Mouse (Mus musculus) heart, embryonic 16.5 days (tissue): ENCODE measurements around the gene D630039A03Rik. TPM values are rescaled to one million over a fixed set of nuclear protein-coding genes. Genes with fewer than 3 reads are reported as not detected.
A peak's percentile ranks its signal among the peaks of the same experiment; 100 is the strongest.

ENCODE experiments used
- ATAC-seq: fragments of 200-750 bp; cut with Nextera tagmentation; replicated peaks from 2 replicates; pipeline ENCODE4 v1.8.0; 2017; ENCODE audit warnings: moderate number of reproducible peaks; ENCODE audit not compliant: insufficient read depth, low FRiP score; ENCODE audit errors: extremely low read depth
- H3K27ac ChIP-seq: fragments of 300-500 bp; sonication (generic); 2 replicates; pipeline ENCODE4 v1.5.1; 2014; ENCODE audit warnings: mild to moderate bottlenecking, low read length, control low read depth, moderate library complexity
- H3K27me3 ChIP-seq: fragments of 300-500 bp; sonication (generic); 2 replicates; pipeline ENCODE4 v1.6.1; 2014; ENCODE audit warnings: low read length, mixed read lengths; ENCODE audit not compliant: control insufficient read depth, insufficient read depth
- H3K36me3 ChIP-seq: fragments of 300-500 bp; sonication (generic); 2 replicates; pipeline ENCODE4 v1.6.1; 2014; ENCODE audit not compliant: control insufficient read depth, insufficient read depth
- H3K4me1 ChIP-seq: fragments of 300-500 bp; sonication (generic); 2 replicates; pipeline ENCODE4 v1.6.1; 2014; ENCODE audit warnings: low read length, mixed read lengths; ENCODE audit not compliant: control insufficient read depth, insufficient read depth
- H3K4me2 ChIP-seq: fragments of 300-500 bp; sonication (generic); 2 replicates; pipeline ENCODE4 v1.6.1; 2014; ENCODE audit warnings: low read depth, mild to moderate bottlenecking, control low read depth, low read length
- H3K4me3 ChIP-seq: fragments of 300-500 bp; sonication (generic); 2 replicates; pipeline ENCODE4 v1.5.1; 2014; ENCODE audit warnings: mild to moderate bottlenecking, control low read depth, low read length
- H3K9ac ChIP-seq: fragments of 300-500 bp; sonication (generic); 2 replicates; pipeline ENCODE4 v1.6.1; 2014; ENCODE audit warnings: low read length, control low read depth
- H3K9me3 ChIP-seq: fragments of 300-500 bp; sonication (generic); replicated peaks from 2 replicates; pipeline ENCODE4 v1.6.1; 2016; ENCODE audit warnings: low read length; ENCODE audit not compliant: control insufficient read depth
- WGBS: fragments of 180-500 bp; shearing (Covaris S2); extraction: QIAGEN DNeasy Blood & Tissue Kit; methylation state at CpG from one replicate; pipeline ENCODE4 v1.1.7; 2014; 5-methylcytosine and 5-hydroxymethylcytosine counted together
- polyA plus RNA-seq: library from polyadenylated mRNA; unstranded; fragments of >200 nt; fragmentation: Nextera tagmentation; extraction: Ambion mirVana; gene quantifications from 2 replicates; pipeline ENCODE4 v1.2.1, GENCODE M21; 2015

Gene D630039A03Rik
- polyA plus RNA-seq, 1 experiment from 2014 or later: 0.09 TPM

- Histone ChIP-seq H3K27me3 (no peaks in the 10 kb centered on the region), H3K9me3 (peaks cover 6% of the 10 kb centered on the region), H3K27ac (peak overlapping the region; percentile 90), H3K4me3 (peak overlapping the region; percentile 89), H3K4me1 (peaks cover 20% of the 10 kb centered on the region), H3K36me3 (peaks cover 19% of the 10 kb centered on the region), H3K9ac (peak overlapping the region; percentile 90), H3K4me2 (peak overlapping the region; percentile 81)
- WGBS: 73% methylated on average over 8 of the region's 8 CpGs
- no peak for ATAC-seq
Measured at GRCm38 (mm10) chr4:57954991-57955390, 38.9 kb upstream of the D630039A03Rik start.

GRCm38 (mm10) chr4:57954580-57954979 is 38.5 kb upstream of the D630039A03Rik start:
- Histone ChIP-seq H3K4me2 (peak overlapping the region; percentile 81), H3K27me3 (no peaks in the 10 kb centered on the region), H3K27ac (no peak overlapping the region), H3K9me3 (peaks cover 6% of the 10 kb centered on the region), H3K9ac (no peak overlapping the region), H3K4me1 (peaks cover 20% of the 10 kb centered on the region), H3K4me3 (peak overlapping the region; percentile 89), H3K36me3 (peaks cover 22% of the 10 kb centered on the region)
- 76% methylated on average over 6 of the region's 6 CpGs for WGBS
- ATAC-seq: no peak

- no peak for ATAC-seq
- no peaks in the 10 kb centered on the region for H3K27me3 ChIP-seq
- H3K36me3 ChIP-seq: peaks cover 29% of the 10 kb centered on the region
- H3K9me3 ChIP-seq: peaks cover 6% of the 10 kb centered on the region
- H3K4me2 ChIP-seq: no peak overlapping the region
- no peak overlapping the region for H3K4me3 ChIP-seq
- H3K4me1 ChIP-seq: peaks cover 20% of the 10 kb centered on the region
- H3K9ac ChIP-seq: no peak overlapping the region
- no peak overlapping the region for H3K27ac ChIP-seq
- 93% methylated on average over 7 of the region's 7 CpGs for WGBS
Measured at GRCm38 (mm10) chr4:57953796-57954195, 37.7 kb upstream of the D630039A03Rik start.

- Histone ChIP-seq H3K27ac (no peak overlapping the region), H3K4me3 (no peak overlapping the region), H3K4me2 (no peak overlapping the region), H3K27me3 (no peaks in the 10 kb centered on the region), H3K9me3 (peaks cover 6% of the 10 kb centered on the region), H3K9ac (no peak overlapping the region), H3K4me1 (peaks cover 20% of the 10 kb centered on the region), H3K36me3 (peaks cover 32% of the 10 kb centered on the region)
- 90% methylated on average over 1 of the region's 1 CpGs for WGBS
- ATAC-seq: no peak
Measured at GRCm38 (mm10) chr4:57952891-57953290, 36.8 kb upstream of the D630039A03Rik start.

DNA sequence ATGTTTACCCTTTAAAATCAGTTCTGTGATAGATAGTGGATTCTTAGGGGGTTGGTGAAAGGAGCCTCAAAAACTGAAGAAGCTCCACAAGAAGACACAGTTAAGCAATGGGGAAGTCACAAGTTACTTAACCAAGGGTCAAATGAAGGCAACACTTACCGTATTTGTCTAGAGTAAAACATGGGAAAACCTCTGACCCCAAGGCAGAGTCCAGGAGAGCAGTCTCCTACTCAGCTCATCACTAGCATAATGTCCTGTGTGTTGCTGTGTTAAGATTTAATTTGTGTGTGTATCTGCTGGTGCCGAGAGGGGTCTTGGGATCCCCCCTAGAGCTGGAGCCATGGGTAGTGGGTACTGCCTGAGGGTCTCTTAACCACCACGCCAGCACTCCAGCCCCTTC is 36.3 kb upstream of the D630039A03Rik start:
- 94% methylated on average over 3 of the region's 3 CpGs for WGBS
- Histone ChIP-seq H3K9me3 (peaks cover 6% of the 10 kb centered on the region), H3K4me2 (no peak overlapping the region), H3K4me1 (peaks cover 17% of the 10 kb centered on the region), H3K36me3 (peaks cover 32% of the 10 kb centered on the region), H3K9ac (no peak overlapping the region), H3K4me3 (no peak overlapping the region), H3K27ac (no peak overlapping the region), H3K27me3 (no peaks in the 10 kb centered on the region)
- no peak for ATAC-seq

DNA sequence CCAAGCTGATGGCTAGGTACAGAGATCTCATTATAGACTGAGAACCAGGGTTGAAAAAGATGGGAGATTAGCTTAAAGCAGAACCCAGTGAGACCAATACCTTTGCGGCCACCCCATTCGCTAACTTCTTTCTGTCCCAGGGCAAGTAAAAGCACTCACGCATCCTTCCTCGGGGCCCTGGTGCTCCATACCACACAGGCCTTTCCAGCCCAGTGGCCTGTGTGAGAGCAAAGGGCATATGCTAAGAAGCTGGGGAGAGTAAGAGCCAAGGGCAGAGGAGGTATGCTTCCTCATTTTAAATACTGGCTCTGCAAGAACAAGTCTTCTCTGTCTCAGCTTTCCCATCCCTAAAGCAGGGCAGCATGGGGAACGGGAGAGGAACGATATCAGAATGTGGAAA is 33.8 kb upstream of the D630039A03Rik start:
- Histone ChIP-seq H3K27me3 (no peaks in the 10 kb centered on the region), H3K9ac (no peak overlapping the region), H3K27ac (no peak overlapping the region), H3K4me3 (no peak overlapping the region), H3K4me2 (no peak overlapping the region), H3K4me1 (peaks cover 10% of the 10 kb centered on the region), H3K9me3 (peaks cover 6% of the 10 kb centered on the region), H3K36me3 (peaks cover 36% of the 10 kb centered on the region)
- 88% methylated on average over 6 of the region's 6 CpGs for WGBS
- no peak for ATAC-seq

- peaks cover 6% of the 10 kb centered on the region for H3K9me3 ChIP-seq
- no peak overlapping the region for H3K9ac ChIP-seq
- no peaks in the 10 kb centered on the region for H3K27me3 ChIP-seq
- no peak overlapping the region for H3K4me2 ChIP-seq
- ATAC-seq: no peak
- no peaks in the 10 kb centered on the region for H3K4me1 ChIP-seq
- no peak overlapping the region for H3K27ac ChIP-seq
- H3K4me3 ChIP-seq: no peak overlapping the region
- WGBS: 94% methylated on average over 4 of the region's 4 CpGs
- H3K36me3 ChIP-seq: peaks cover 52% of the 10 kb centered on the region
Measured at GRCm38 (mm10) chr4:57947476-57947875, 31.4 kb upstream of the D630039A03Rik start.

GRCm38 (mm10) chr4:57947036-57947435 is 30.9 kb upstream of the D630039A03Rik start:
- 79% methylated on average over 10 of the region's 10 CpGs for WGBS
- Histone ChIP-seq H3K4me1 (no peaks in the 10 kb centered on the region), H3K27me3 (no peaks in the 10 kb centered on the region), H3K36me3 (peaks cover 52% of the 10 kb centered on the region), H3K4me2 (no peak overlapping the region), H3K27ac (no peak overlapping the region), H3K4me3 (no peak overlapping the region), H3K9ac (no peak overlapping the region), H3K9me3 (peaks cover 6% of the 10 kb centered on the region)
- no peak for ATAC-seq

GRCm38 (mm10) chr4:57942892-57943291 is 26.8 kb upstream of the D630039A03Rik start:
- H3K9me3 ChIP-seq: no peaks in the 10 kb centered on the region
- H3K4me2 ChIP-seq: no peak overlapping the region
- no peak for ATAC-seq
- no peaks in the 10 kb centered on the region for H3K27me3 ChIP-seq
- H3K9ac ChIP-seq: no peak overlapping the region
- peaks cover 20% of the 10 kb centered on the region for H3K36me3 ChIP-seq
- no peak overlapping the region for H3K4me3 ChIP-seq
- H3K4me1 ChIP-seq: no peaks in the 10 kb centered on the region
- no peak overlapping the region for H3K27ac ChIP-seq
- WGBS: 87% methylated on average over 2 of the region's 2 CpGs
